Mouse (Mus musculus) small intestine, adult 2 months (tissue): ENCODE data around the gene Add3.
"Not testable (repeated sequence)": the region's sequence is repeated elsewhere in the genome, so short reads cannot be mapped to it uniquely, and the experiment has no call there.

Experiments used
- CTCF ChIP-seq: fragments of 200-500 bp; IDR thresholded peaks from 2 replicates; pipeline ENCODE4 v1.5.1; 2012; ENCODE audit warnings: low read depth, mild to moderate bottlenecking, control low read depth, inconsistent platforms, low read length, moderate library complexity, mixed read lengths; ENCODE audit not compliant: insufficient replicate concordance, insufficient read length; ENCODE audit errors: extremely low read depth
- POLR2A ChIP-seq: fragments of 200-500 bp; IDR thresholded peaks from 2 replicates; pipeline ENCODE4 v1.6.1; 2012; ENCODE audit warnings: low read depth, mild to moderate bottlenecking, control low read depth, inconsistent platforms, low read length, moderate library complexity

GRCm38 (mm10) chr19:53225249-53226070 lies 85.2 kb downstream of the Add3 start:
- TF ChIP-seq CTCF, POLR2A: not testable (repeated sequence)
